Mouse (Mus musculus): ENCODE measurements around the gene Uhrf1bp1. TPM values are rescaled to one million over a fixed set of nuclear protein-coding genes. Genes with fewer than 3 reads are reported as not detected.
"Not testable (repeated sequence)": the region's sequence is repeated elsewhere in the genome, so short reads cannot be mapped to it uniquely, and the experiment has no call there.

Uhrf1bp1 gene
- total RNA-seq (2022), result 10 to 100 TPM; 15.6 to 19.5 (median 17.7) TPM

DNA sequence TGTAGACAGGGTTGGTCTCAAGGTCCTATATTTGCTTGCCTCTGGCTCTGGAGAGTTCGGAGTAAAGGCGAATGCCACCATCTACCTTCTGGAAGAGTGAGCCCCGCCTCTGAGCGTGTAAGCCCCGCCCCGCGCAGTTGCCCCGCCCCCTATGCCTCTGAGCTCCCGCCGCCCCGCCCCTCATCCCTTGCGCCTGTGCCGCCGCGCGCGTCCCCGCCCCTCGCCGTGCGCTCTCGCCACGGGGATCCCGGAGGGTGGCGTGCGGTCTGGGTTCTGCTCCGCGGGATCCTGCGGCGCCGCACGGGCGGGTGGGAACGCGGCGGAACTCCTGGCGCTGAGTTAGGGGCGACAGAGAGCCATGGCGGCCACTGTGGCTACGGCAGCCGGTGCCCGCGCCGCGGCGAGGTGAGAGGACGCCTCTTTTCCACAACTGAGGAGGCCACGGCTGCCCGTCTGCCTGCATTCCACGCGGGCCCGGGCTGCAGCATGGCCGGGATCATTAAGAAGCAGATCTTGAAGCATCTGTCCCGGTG, at the start of gene Uhrf1bp1:
Uhrf1bp1 (plus strand) TSS at position 177 of the 533 bp plus-strand sequence.
- peak; percentile 56 for DNase-seq (ENCODE audit: low spot score)

DNA sequence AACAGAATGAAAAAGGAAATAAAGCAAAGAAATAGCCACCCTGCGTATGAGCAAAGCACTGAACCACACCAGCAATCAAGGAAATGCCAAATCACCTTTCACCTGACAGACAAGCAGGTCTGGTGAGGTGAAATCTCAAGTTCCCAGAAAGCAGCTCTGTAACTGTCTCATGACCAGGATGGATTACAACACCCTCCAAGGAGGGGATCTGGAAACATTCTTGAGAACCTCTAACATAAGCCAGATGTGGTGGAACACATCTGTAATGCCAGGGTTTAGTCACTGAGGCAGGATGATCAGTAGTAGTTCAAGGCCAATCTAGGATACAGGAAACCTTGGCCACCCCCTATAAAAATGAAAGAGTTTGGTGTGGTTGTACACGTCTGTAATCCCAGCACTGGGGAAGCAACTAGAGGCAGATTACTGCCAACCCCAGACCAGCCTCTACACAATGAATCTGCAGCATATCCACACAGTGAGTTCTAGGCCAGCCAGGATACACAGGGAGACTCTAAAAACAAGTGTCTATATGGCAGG, 48.6 kb upstream of the Uhrf1bp1 start:
- DNase-seq (ENCODE audit: low spot score), result no peak

DNA sequence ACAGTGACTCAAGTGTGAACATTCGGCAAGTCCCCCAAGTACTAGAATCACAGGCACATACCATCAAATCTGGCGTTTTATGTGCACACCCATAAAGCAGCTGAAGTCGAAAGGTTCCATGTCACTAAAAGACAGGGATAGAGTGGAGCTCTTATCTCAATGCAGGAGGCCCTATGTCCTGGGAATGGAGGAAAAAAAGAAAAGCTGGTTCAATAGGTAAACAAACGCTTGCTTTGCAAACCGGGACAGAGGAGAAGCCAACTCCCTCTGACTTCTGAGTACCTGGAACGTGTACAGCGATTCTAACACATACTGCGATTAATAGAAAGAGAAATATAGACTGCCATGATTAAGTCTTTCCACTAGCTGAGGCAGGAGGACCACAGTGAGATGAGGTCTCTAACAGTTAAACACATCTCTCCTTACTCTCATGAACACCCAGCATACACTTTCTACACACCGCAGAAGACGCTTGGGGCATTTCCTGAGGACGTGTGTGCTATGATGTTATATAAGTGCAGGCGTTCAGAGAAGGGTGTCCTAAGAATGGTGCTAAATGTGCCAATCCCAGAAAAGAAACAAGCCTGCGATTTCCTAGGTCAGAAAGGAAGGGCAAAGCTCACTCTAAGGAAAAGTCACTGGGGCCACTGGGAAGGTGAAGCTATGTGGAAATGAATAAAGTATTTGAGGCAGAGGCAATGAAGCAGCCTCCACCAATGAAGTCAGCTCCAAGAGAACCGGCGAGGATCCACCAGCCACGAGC, 45.5 kb upstream of the Uhrf1bp1 start:
- DNase-seq (ENCODE audit: low spot score), result no peak

DNA sequence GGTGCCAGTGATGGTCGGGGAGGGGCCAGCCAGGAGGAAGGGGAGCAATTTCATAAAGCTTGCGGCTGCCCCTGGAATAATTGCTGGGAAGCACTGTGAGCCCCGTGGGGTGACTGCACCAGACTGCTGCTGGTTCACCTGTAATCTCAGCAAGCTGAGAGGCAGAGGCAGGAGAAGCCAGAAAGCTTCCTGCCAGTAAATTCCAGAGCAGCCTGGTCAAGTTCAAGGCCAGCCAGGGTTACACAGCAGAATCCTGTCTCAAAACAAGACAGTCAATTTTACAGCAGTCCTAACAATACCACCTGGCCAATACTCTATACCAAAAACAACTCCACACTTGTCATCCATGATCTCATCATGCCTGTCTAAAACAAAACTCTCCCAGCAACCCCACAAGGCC, 44.3 kb upstream of the Uhrf1bp1 start:
- DNase-seq (ENCODE audit: low spot score), result no peak

DNA sequence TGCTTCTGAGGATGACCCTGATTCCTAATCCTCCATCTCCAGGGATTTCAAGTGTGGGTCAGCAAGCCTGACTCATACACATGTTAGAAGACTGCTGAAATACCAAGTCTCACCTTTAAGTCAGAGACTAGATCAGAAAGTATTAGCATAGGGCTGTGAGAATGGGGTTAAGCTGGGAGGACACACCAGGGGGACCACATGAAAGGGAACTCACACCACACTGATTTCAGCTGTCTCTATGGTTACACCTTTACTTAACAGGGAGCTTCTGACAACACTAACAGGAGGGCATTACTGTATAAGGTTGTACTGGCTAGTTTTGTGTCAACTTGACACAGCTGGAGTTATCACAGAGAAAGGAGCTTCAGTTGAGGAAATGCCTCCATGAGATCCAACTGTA, 41.6 kb upstream of the Uhrf1bp1 start:
- DNase-seq (ENCODE audit: low spot score), result no peak

DNA sequence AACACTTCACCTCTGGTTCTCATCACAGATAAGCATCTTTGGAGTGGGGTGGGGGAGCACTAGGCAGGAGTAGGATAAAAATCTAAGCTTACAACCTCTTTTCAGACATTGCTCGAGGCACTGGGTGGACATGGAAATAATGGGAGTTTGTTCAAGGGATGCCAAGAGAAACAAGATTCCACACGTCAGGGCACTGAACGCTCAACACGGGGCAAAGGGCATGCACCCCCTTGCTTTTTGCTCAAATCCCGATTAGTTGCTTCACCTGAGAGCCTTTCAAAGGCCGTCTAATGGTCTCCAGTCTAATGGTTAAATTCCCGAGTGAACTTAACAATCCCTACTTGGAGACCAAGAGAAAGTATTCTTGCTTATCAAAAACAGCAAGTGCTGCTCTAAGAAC, 37.2 kb upstream of the Uhrf1bp1 start:
- no peak for DNase-seq (ENCODE audit: low spot score)

DNA sequence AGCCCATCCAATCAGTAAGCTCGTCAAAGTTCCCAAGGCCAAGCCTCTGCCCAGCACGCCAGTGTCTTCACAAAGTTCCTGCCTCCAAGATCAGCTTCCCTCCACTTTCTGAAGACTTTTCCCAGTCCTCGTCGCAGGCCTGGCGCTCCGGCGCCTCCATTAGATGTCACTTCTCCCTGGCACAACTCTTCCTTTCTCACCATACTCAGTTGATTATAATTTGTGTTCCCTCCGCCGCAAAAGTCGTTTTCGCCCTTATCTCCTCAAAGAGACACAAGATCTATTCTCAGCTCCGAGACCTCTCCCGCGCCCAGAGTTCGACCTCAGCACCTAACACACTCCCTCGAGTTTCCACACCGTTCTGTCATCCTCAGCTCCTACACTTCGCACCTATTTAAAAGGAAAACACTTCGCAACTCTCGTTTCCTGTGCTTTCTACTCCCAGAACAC, 36.7 kb upstream of the Uhrf1bp1 start:
- DNase-seq (ENCODE audit: low spot score), result no peak

DNA sequence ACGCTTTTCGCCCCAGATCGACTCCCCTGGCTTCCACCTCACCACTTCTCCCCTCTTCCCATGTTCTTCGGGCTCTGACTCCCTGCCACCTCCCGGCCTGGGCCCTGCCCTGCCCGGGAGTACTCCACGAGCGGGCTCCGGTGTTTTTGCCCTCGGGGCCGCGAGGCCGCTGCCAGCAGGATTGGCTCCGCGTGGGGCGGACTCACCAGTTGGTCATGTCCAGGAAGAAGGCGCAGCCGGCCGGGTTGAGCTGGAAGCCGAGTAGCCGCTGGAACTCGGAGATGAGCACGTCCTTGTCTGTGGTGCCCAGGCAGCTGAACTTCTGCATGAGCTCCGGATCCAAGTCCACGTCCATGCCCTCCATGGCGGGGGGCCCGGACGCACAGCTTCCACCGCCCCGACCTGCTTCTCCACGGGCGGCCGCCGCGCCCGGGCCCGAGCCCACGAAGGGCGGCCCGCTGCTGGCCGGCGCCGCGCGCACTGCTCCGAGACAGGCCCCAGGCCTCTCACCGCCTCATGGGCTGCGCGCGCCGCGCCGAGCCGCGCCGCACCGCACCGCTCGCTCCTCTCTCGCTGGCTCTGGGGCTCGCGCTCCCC, 36.2 kb upstream of the Uhrf1bp1 start:
- no peak for DNase-seq (ENCODE audit: low spot score)

DNA sequence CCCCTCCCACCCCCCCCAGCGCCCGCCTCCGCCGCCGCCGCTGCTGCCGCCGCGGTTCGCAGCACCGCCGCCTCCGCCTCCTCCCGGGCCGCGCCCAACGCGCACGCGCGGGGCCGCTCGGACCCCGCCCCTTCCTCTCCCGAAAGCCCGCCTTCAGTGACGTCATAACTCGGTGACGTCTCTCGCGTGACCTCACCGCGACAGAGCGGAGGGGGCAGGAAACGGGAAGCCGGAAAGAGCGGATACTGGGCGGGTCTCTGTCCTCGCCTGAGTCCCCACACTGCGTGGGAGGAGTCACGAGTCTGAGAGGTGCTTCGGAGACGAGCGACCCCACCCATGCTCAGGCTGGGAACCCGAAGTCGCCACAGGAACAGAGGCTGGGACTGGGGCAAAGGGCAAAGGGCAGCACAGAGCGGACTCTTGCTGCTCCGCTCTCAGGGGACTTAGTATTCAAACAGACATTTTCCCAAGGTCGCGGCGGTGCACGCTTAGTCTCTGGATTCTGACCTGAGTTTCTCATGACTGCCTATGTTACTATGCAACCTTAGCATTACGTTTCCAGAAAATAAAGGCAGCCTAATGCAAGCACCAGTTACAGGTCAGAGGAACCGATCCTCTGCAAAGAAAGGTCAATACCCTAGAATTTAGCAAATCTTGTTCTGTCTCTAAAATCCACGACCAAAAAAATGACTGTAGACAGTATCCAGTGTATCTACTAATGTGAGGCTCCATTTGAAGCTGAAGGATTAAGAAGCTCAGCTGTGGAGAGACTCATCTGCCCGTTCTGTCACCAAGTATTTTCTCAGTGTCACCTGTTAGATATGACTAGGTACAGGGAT, 35.5 kb upstream of the Uhrf1bp1 start, which contains the start of gene D17Wsu92e:
D17Wsu92e (minus strand) TSS at position 81 of the 839 bp plus-strand sequence.
- DNase-seq (ENCODE audit: low spot score), result peak; percentile 98

DNA sequence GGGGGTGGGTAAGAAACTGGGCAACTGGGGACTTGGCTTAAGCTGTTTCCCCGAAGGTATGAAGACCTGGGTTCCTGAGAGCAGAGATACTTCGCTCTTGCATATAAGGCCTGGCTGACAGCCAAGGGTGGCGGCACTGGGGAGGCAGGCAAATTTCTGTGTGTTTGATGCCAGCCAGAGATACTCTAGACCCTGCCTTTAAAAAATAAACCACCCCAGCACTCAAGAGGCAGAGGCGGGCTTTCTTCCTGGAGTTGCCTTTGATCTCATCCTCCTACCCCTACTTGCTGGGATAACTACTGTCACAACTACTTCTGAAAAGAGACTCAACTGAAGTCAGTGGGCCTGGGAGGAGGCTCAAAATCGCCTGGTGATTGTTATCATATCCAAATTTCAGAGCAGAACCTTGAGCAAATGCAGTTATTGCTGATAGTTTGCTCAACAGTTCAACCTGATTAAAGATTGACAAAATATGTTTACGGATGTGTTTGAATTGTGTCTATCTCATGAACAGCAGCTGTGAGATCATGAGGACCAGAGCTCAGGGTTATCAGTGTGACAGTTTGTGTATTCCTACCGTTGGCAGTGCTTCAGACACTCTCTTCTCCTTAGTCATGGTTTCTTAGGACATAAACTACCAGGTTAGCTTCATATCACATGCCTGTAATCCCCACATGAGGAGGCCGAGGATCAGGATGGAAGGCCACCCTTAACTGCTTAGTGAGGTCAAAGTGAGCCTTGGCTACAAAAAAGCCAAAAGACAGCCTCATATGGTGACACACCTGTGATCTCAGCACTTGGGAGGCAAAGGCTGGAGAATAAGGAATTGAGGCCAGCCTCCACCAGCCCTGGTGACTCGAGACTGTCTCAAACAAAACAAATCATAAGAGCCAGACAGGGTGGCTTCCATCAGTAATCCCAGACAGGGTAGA, 34.6 kb upstream of the Uhrf1bp1 start:
- DNase-seq (ENCODE audit: low spot score), result no peak

DNA sequence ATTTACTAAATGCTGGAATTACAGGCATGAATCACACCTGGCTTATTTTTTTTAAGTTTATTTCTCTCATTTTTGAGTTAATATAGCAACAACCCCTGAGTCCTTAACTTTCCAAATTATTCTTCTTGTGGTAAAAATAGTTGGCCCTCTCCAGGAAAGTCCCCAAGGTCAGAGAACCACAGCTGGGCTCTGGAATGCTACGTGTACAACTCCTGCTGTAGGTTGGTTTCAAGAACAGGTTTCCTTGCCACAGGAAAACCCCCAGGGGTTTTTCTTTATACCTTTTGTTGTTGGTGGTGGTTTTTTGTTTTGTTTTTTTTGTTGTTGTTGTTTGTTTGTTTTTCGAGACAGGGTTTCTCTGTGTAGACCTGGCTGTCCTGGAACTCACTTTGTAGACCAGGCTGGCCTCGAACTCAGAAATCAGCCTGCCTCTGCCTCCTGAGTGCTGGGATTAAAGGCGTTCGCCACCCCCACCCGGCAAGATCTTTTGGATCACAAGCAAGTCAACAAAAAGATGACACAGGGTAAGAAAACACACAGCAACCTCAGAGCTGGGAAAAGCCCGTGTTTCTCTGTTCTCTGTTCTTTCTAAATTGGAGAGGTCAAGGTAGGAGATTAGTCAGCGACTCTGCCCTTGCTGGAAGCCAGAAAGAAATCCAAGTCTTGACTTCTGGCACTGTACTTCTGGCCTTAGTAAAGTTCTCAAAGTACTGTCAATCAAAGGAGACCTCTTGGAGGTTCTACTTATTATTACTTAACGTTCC, 32.9 kb upstream of the Uhrf1bp1 start:
- DNase-seq (ENCODE audit: low spot score), result no peak

DNA sequence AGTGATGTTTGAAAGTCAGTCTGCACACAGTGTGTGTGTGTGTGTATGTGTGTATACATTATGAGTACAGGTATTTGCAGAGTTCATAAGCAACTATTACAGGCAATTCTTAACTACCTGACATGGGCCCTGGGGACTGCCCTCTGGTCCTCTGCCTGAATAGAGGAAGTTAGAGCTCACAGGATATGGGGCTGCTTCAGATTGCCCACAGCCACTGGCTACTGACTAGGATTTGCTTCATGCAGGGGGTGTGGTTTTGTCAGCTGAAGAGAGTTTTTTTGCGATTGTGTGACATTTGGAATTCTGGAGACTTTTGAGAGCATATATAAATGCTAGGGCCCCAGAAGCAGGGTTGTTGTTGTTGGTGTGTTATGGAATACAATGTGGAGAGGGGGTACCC, 31.3 kb upstream of the Uhrf1bp1 start:
- no peak for DNase-seq (ENCODE audit: low spot score)

DNA sequence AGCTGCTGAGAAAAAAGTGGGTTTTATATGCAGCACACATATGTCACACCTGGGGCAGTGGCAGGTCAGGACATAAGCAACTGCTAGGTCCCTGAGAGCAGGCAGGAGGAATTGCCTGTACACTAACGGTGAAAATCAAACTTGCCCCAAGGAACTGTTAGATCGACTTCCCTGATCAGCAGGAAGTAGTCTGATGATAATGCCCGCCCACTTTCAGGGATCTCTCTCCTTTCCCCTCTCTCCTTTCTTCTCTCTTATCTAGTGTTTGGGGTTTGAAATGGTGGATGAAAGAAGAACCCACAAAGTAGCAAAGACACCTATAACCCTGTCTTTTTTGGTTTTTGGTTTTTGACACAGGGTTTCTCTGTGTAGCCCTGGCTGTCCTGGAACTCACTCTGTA, 30.7 kb upstream of the Uhrf1bp1 start:
- DNase-seq (ENCODE audit: low spot score), result no peak

DNA sequence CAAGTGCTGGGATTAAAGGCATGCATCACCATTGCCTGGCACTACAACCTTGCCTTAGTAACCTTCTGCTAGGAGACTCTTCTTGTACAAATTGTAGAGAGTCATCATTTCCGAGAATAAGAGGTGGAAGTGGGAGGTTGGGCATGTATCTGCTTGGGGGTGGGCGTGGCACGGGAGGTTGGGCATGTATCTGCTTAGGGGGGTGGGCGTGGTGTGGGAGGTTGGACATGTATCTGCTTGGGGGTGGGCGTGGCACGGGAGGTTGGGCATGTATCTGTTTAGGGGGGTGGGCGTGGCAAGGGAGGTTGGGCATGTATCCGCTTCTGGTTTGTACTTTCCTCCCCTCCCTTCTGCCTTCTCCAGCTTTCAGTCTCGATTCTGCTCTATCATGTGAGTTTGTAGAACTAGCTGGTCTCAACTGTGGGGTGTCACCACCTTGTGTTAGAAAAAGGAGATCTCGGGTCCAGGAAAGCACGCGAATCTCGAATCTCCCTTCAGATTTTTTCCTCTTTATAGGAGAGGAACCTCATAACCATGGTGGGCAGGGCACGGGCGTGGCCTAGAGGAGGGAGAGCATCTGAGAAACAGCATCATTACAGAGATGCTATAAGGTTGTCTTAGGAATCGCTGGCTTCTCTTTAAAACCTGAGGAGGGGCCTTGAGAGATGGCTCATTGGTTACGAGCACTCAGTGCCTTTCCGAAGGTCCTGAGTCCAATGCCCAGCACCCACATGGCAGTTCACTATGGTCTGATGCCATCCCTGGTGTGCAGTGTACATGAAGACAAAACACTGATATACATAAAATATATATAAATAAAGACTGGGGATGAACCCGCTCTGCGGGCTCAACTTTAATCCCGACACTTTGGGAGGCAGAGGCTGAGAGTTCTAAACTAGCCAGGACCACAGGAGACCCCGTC, 30.0 kb upstream of the Uhrf1bp1 start:
- peak; percentile 61 for DNase-seq (ENCODE audit: low spot score)

DNA sequence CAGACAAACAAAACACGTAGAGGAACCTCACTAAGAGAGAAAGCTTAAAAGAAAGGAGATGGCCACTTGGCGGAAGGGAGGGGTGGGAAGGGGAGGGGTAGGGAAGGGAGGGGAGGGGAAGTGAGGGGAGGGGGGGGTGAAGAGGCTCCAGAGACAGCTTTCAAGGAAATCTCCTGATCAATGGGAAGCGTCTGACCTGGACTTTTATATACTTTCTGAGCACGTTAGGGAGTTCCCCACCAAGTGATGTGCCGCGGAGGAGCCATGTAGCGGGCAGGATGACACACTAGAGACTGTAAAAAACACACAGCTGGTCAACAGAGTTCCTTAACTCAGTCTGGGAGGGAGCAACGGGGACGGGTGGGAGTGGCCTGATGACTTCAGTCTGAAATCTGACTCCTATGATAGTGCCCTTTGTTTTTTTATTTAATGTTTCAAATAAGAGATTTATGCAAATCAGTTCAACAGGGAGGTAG, 29.3 kb upstream of the Uhrf1bp1 start:
- DNase-seq (ENCODE audit: low spot score), result peak; percentile 40

DNA sequence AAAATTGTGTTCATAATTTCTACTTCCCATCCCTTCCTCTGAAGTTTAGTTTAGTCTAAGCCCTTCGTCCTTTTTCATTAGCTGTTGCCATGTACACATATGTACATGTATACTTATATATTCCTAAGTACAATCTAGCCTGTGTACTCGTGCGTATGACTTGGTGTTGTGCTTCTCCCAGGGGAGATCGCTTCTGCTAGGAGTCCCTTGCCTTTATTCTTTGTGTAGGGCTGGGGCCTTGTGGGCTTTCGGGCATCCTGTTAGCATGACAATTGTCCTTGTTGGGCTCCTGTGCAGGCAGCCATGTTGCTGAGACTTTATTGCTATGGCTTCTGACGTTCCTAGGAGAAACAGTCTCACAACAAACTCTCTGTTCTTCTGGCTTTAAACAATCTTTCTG, 28.7 kb upstream of the Uhrf1bp1 start:
- no peak for DNase-seq (ENCODE audit: low spot score)

DNA sequence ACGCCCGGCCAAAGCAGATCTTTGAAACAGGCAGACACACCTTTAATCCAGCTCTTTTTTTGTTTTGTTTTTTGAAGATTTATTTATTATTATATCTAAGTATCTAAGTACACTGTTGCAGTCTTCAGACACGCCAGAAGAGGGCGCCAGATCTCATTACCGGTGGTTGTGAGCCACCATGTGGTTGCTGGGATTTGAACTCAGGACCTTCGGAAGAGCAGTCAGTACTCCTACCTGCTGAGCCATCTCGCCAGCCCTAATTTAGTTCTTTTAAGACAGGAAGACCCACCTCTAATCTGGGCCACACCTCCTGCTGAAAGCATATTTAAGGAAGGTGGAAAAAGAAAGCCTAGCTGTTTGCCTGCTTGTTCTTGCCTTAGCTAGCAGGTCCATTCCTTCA, 25.8 kb upstream of the Uhrf1bp1 start:
- no peak for DNase-seq (ENCODE audit: low spot score)

DNA sequence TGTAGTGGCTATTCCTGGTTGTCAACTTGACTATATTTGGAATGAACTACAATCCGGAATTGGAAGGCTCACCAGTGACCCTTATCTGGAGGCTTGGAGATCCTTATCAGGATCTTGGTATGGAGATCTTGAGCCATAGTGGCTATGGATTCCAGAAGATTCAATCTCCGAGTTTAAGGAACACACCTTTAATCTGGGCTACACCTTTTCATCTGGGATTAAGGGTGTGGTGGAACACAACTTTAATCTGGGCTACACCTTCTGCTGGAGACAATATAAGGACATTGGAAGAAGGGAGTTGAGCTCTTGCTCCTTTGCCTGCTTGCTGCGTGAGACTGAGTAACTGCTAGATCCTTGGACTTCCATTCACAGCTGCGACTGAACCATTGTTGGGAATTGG, 18.4 kb upstream of the Uhrf1bp1 start, which contains the start of gene Snrpc:
Snrpc (plus strand) TSS at position 301 of the 400 bp plus-strand sequence.
- DNase-seq (ENCODE audit: low spot score), result not testable (repeated sequence)
